Mouse (Mus musculus) heart, embryonic 12.5 days (tissue): ENCODE data around the gene Vmn1r233. TPM values are rescaled to one million over a fixed set of nuclear protein-coding genes. Genes with fewer than 3 reads are reported as not detected.

ENCODE experiments used
- ATAC-seq: fragments of 200-750 bp; cut with Nextera tagmentation; 2 replicates; pipeline ENCODE4 v1.8.0; 2017; ENCODE audit warnings: moderate TSS enrichment, moderate library complexity; ENCODE audit not compliant: insufficient number of reproducible peaks, low FRiP score
- H3K27ac ChIP-seq: fragments of 300-500 bp; sonication (generic); 2 replicates; pipeline ENCODE4 v1.5.1; 2016; ENCODE audit warnings: mild to moderate bottlenecking, moderate library complexity; ENCODE audit not compliant: poor library complexity, severe bottlenecking
- H3K27me3 ChIP-seq: fragments of 300-500 bp; sonication (generic); replicated peaks from 2 replicates; pipeline ENCODE4 v1.6.1; 2016; ENCODE audit warnings: mild to moderate bottlenecking, moderate library complexity
- H3K36me3 ChIP-seq: fragments of 300-500 bp; sonication (generic); 2 replicates; pipeline ENCODE4 v1.6.1; 2016; ENCODE audit warnings: mild to moderate bottlenecking, moderate library complexity
- H3K4me1 ChIP-seq: fragments of 300-500 bp; sonication (generic); replicated peaks from 2 replicates; pipeline ENCODE4 v1.6.1; 2016; ENCODE audit warnings: mild to moderate bottlenecking
- H3K4me2 ChIP-seq: fragments of 300-500 bp; sonication (generic); 2 replicates; pipeline ENCODE4 v1.6.1; 2016; ENCODE audit warnings: mild to moderate bottlenecking, moderate library complexity
- H3K4me3 ChIP-seq: fragments of 300-500 bp; sonication (generic); 2 replicates; pipeline ENCODE4 v1.5.1; 2016; ENCODE audit warnings: mild to moderate bottlenecking
- H3K9ac ChIP-seq: fragments of 300-500 bp; sonication (generic); 2 replicates; pipeline ENCODE4 v1.6.1; 2016; ENCODE audit warnings: mild to moderate bottlenecking, moderate library complexity
- H3K9me3 ChIP-seq: fragments of 300-500 bp; sonication (generic); replicated peaks from 2 replicates; pipeline ENCODE4 v1.6.1; 2016; ENCODE audit warnings: mild to moderate bottlenecking, moderate library complexity
- WGBS: fragments of 180-500 bp; shearing (Covaris S2); methylation state at CpG from one replicate; pipeline ENCODE4 v1.1.7; 2016; 5-methylcytosine and 5-hydroxymethylcytosine counted together
- polyA plus RNA-seq: library from polyadenylated mRNA; unstranded; fragments of >200 nt; fragmentation: Nextera tagmentation; extraction: Ambion mirVana; gene quantifications from 2 replicates; pipeline ENCODE4 v1.2.1, GENCODE M21; 2016

The Vmn1r233 gene
- polyA plus RNA-seq = not detected in 2 replicates

DNA sequence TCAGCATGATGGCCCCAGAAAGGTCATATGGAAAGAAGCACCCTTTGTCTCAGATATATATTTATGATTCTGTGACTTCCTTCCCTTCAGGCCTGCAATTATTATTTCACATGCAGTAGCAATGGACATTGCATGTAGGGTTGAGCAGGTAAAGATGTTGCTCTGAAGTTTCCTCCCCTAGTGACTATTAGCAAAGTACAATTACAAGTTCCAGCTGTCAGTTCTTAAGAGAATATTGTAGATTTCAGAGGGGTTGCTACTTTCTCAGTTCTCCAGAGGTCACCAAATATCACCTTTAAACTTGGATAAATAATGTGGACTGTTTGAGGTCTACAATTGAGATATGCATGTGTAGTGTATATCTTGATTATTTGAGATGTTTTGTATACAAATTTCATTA is at the start of gene Vmn1r233:
TSS of gene Vmn1r233 (minus strand) at position 101 of the 400 bp plus-strand sequence.
- H3K27me3 ChIP-seq = no peaks in the 10 kb centered on the region
- ATAC-seq = no peak
- no peak within 1 kb of the TSS for H3K9ac ChIP-seq
- H3K9me3 ChIP-seq = no peaks in the 10 kb centered on the region
- H3K4me3 ChIP-seq = no peak within 1 kb of the TSS
- no peak within 1 kb of the TSS for H3K27ac ChIP-seq
- no peaks in the 10 kb centered on the region for H3K36me3 ChIP-seq
- H3K4me2 ChIP-seq = no peak within 1 kb of the TSS
- no peaks in the 10 kb centered on the region for H3K4me1 ChIP-seq

DNA sequence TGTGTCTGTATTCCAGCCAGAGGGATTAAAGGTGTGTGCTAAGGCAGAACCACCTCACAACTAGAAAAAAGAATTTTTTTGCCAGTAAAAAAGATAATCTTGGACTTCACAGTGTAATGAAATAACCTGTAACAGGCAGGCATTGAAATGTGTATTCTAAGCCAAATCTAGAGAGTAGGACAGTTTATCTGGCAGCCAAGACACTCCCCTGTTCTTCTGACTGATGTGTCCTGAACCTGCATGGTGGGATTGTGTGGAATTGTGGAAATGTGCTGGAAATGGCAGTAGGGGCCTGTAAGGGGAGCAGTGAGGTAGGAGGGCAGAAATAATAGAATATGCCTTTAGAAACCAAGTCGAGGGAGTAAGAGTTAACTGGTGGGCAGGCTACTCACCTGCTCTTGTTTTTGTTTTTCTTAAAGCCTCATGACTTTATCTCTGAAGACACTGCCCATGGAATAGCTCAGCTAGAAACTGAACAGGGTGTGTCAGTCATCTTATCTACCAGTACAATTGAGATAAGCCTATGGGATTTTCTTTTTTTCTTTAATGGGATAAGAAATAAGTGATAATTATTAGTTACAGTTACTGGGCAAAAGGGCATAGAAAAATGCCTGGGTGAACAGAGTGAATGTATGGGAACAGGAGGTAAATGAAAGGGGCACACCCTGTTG is 22.3 kb upstream of the Vmn1r233 start:
- H3K27ac ChIP-seq = no peak overlapping the region
- no peak overlapping the region for H3K4me2 ChIP-seq
- WGBS = 77% methylated on average over 1 of the region's 1 CpGs
- H3K36me3 ChIP-seq = peaks cover 54% of the 10 kb centered on the region
- no peak overlapping the region for H3K4me3 ChIP-seq
- no peaks in the 10 kb centered on the region for H3K4me1 ChIP-seq
- no peaks in the 10 kb centered on the region for H3K9me3 ChIP-seq
- H3K27me3 ChIP-seq = no peaks in the 10 kb centered on the region
- H3K9ac ChIP-seq = no peak overlapping the region
- ATAC-seq = no peak

- no peaks in the 10 kb centered on the region for H3K9me3 ChIP-seq
- peak overlapping the region; percentile 87 for H3K9ac ChIP-seq
- whole genome bisulfite sequencing = 44% methylated on average over 1 of the region's 1 CpGs
- H3K36me3 ChIP-seq = peaks cover 22% of the 10 kb centered on the region
- no peak for ATAC-seq
- H3K4me3 ChIP-seq = peak overlapping the region; percentile 98
- H3K4me2 ChIP-seq = peak overlapping the region; percentile 91
- peak overlapping the region; percentile 93 for H3K27ac ChIP-seq
- H3K27me3 ChIP-seq = no peaks in the 10 kb centered on the region
- peaks cover 21% of the 10 kb centered on the region for H3K4me1 ChIP-seq
Observed at GRCm38 (mm10) chr17:21009726-21010125, 13.5 kb upstream of the Vmn1r233 start.

GRCm38 (mm10) chr17:21008382-21009331 is 12.4 kb upstream of the Vmn1r233 start, which contains the start of gene Zfp160:
Gene Zfp160 (plus strand): TSS chr17:21008903.
- Histone ChIP-seq H3K27me3 (no peaks in the 10 kb centered on the region), H3K4me3 (peak within 1 kb of the TSS; percentile 98), H3K9me3 (no peaks in the 10 kb centered on the region), H3K4me1 (peaks cover 21% of the 10 kb centered on the region), H3K36me3 (peaks cover 18% of the 10 kb centered on the region), H3K9ac (peak within 1 kb of the TSS; percentile 87), H3K4me2 (peak within 1 kb of the TSS; percentile 91), H3K27ac (peak within 1 kb of the TSS; percentile 93)
- 6% methylated on average over 36 of the region's 36 CpGs for WGBS
- peak; percentile 97 for ATAC-seq

GRCm38 (mm10) chr17:20993716-20994115 is 2.5 kb downstream of the Vmn1r233 start:
- Histone ChIP-seq H3K9ac (no peak overlapping the region), H3K27ac (no peak overlapping the region), H3K4me3 (no peak overlapping the region), H3K9me3 (no peaks in the 10 kb centered on the region), H3K4me2 (no peak overlapping the region), H3K4me1 (no peaks in the 10 kb centered on the region), H3K36me3 (no peaks in the 10 kb centered on the region), H3K27me3 (no peaks in the 10 kb centered on the region)
- WGBS = 59% methylated on average over 2 of the region's 2 CpGs
- no peak for ATAC-seq

DNA sequence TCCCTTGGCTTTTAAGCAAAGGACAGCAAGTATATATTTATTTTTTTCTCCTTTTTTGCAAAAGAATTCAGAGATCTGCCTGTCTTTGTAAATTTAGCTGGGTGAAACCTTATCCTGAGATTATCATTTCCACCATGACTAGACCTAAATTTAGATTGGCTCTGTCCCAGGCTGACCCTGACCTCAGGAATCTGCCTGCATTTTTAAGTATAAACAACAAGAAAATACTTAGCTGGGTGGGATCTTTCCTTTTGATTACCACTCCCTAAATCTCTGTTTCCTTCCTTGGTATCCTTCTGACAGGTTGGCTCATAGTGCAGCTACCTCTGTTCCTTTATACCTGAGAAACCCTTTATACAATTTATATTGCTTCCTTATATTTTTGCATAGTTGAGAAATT is 29.6 kb downstream of the Vmn1r233 start:
- ATAC-seq = no peak
- Histone ChIP-seq H3K27ac (no peak overlapping the region), H3K4me3 (no peak overlapping the region), H3K4me2 (no peak overlapping the region), H3K36me3 (peaks cover 73% of the 10 kb centered on the region), H3K4me1 (no peaks in the 10 kb centered on the region), H3K9me3 (no peaks in the 10 kb centered on the region), H3K9ac (no peak overlapping the region), H3K27me3 (no peaks in the 10 kb centered on the region)

- Histone ChIP-seq H3K9ac (no peak overlapping the region), H3K9me3 (no peaks in the 10 kb centered on the region), H3K27me3 (no peaks in the 10 kb centered on the region), H3K4me1 (no peaks in the 10 kb centered on the region), H3K4me2 (no peak overlapping the region), H3K36me3 (peaks cover 86% of the 10 kb centered on the region), H3K27ac (no peak overlapping the region), H3K4me3 (no peak overlapping the region)
- WGBS = 85% methylated on average over 4 of the region's 4 CpGs
- ATAC-seq = no peak
Observed at GRCm38 (mm10) chr17:20965421-20965820, 30.8 kb downstream of the Vmn1r233 start.

- H3K27ac ChIP-seq = no peak overlapping the region
- H3K27me3 ChIP-seq = no peaks in the 10 kb centered on the region
- peaks cover 98% of the 10 kb centered on the region for H3K36me3 ChIP-seq
- H3K4me1 ChIP-seq = no peaks in the 10 kb centered on the region
- no peak overlapping the region for H3K4me2 ChIP-seq
- ATAC-seq = no peak
- 91% methylated on average over 5 of the region's 5 CpGs for WGBS
- no peak overlapping the region for H3K4me3 ChIP-seq
- no peak overlapping the region for H3K9ac ChIP-seq
- no peaks in the 10 kb centered on the region for H3K9me3 ChIP-seq
Observed at GRCm38 (mm10) chr17:20960386-20960785, 35.9 kb downstream of the Vmn1r233 start.

- peak overlapping the region; percentile 94; the same call in 1 of the 2 replicates for H3K27ac ChIP-seq
- ATAC-seq = no peak
Observed at GRCm38 (mm10) chr17:20946636-20947035, 49.6 kb downstream of the Vmn1r233 start.

GRCm38 (mm10) chr17:20946026-20946565 is 50.2 kb downstream of the Vmn1r233 start:
- peaks cover 43% of the 10 kb centered on the region for H3K4me1 ChIP-seq
- peak overlapping the region; percentile 82 for H3K4me2 ChIP-seq
- peak overlapping the region; percentile 94 for H3K27ac ChIP-seq
- H3K36me3 ChIP-seq = no peaks in the 10 kb centered on the region
- H3K9me3 ChIP-seq = no peaks in the 10 kb centered on the region
- H3K9ac ChIP-seq = peak overlapping the region; percentile 81
- ATAC-seq = no peak
- H3K27me3 ChIP-seq = no peaks in the 10 kb centered on the region
- peak overlapping the region; percentile 79 for H3K4me3 ChIP-seq
- WGBS = under 1% methylated on average over 13 of the region's 13 CpGs

More at GRCm38 (mm10) chr17:20946636-20947035, 49.6 kb downstream of the Vmn1r233 start:
- Histone ChIP-seq H3K4me1 (peaks cover 43% of the 10 kb centered on the region), H3K27me3 (no peaks in the 10 kb centered on the region), H3K9me3 (no peaks in the 10 kb centered on the region), H3K36me3 (peaks cover 4% of the 10 kb centered on the region; the same call in 1 of the 2 replicates), H3K9ac (peak overlapping the region; percentile 81), H3K4me3 (peak overlapping the region; percentile 79), H3K4me2 (peak overlapping the region; percentile 82)
